ENCODE assay signal across 8 mouse cellular contexts in genomic region chr10:37139443-37140165, GRCm38 (mm10). TPM values are rescaled to one million over a fixed set of nuclear protein-coding genes. Genes with fewer than 3 reads are reported as not detected.
DNase-seq lines count a peak whose midpoint lies in the region; ATAC-seq and TF ChIP-seq lines count a peak whose summit lies in the region.

No protein-coding gene starts in this region.

- peak in 1 of 2 experiments; percentile 5 for DNase-seq in spleen, adult 2 months (ENCODE audit: low read depth in 1 of 2, low spot score in 2 of 2)
- DNase-seq in spleen, adult 12 weeks (ENCODE audit: low spot score): no peak
- peak; percentile 57 to 70 for DNase-seq in cerebellum, postnatal 14 days
- peak; percentile 26 for DNase-seq in gastrocnemius, postnatal 10 days
- peak; percentile 12 for DNase-seq in kidney, adult 11 months
- peak; percentile 57 for DNase-seq in limb, embryonic 14.5 days (ENCODE audit: low spot score)
- DNase-seq in naive thymus-derived CD4-positive, alpha-beta T cell, adult 2 months (ENCODE audit: low read depth): peak; percentile 50
- DNase-seq in thymus, postnatal 10 days (ENCODE audit: low spot score in 2 of 2): peak; percentile 20 to 44

- H3K9ac ChIP-seq in limb, embryonic 14.5 days (ENCODE audit: low read depth, low read length, severe bottlenecking): peak overlapping the region; percentile 99

- H3K36me3 ChIP-seq in spleen, adult 2 months (ENCODE audit: control insufficient read depth, insufficient read depth, low read length): peaks cover 11% of the 10 kb centered on the region
- peaks cover 19% of the 10 kb centered on the region for H3K36me3 ChIP-seq in limb, embryonic 14.5 days (ENCODE audit: control insufficient read depth, insufficient read depth, low read length)

- H3K27ac ChIP-seq in spleen, adult 2 months (ENCODE audit: insufficient read depth, low read length): peak overlapping the region; percentile 24; the same call in 1 of the 2 replicates
- peak overlapping the region; percentile 100 for H3K27ac ChIP-seq in limb, embryonic 14.5 days (replicated peaks; ENCODE audit: low read depth, low read length)

- TF ChIP-seq POLR2A in spleen, adult 2 months (IDR thresholded peaks at IDR 0.05; ENCODE audit: low read depth, low read length): no peak
- no peak for TF ChIP-seq POLR2A in limb, embryonic 14.5 days (IDR thresholded peaks at IDR 0.05; ENCODE audit: borderline replicate concordance, extremely low read depth, insufficient read depth, insufficient read length)

- no peak for TF ChIP-seq CTCF in spleen, adult 2 months (IDR thresholded peaks at IDR 0.05; ENCODE audit: extremely low read depth, insufficient read depth, insufficient read length, insufficient replicate concordance)

- H3K4me2 ChIP-seq in limb, embryonic 14.5 days (replicated peaks; ENCODE audit: low read depth, low read length, severe bottlenecking): peak overlapping the region; percentile 61

- H3K9me3 ChIP-seq in limb, embryonic 14.5 days (ENCODE audit: control insufficient read depth, low read length): no peaks in the 10 kb centered on the region

- no peaks in the 10 kb centered on the region; the same call in 1 of the 2 replicates for H3K4me1 ChIP-seq in spleen, adult 2 months (ENCODE audit: control insufficient read depth, insufficient read depth, insufficient read length)
- H3K4me1 ChIP-seq in limb, embryonic 14.5 days (ENCODE audit: control insufficient read depth, insufficient read depth, low read length): peaks cover 12% of the 10 kb centered on the region; the same call in 1 of the 2 replicates

- no peaks in the 10 kb centered on the region for H3K27me3 ChIP-seq in spleen, adult 2 months (ENCODE audit: control insufficient read depth, insufficient read depth, low read length)
- H3K27me3 ChIP-seq in limb, embryonic 14.5 days (ENCODE audit: control insufficient read depth, insufficient read depth, low read length): no peaks in the 10 kb centered on the region

- H3K4me3 ChIP-seq in spleen, adult 2 months (ENCODE audit: extremely low read depth, insufficient read depth, insufficient read length): peak overlapping the region; percentile 65
- peak overlapping the region; percentile 78 for H3K4me3 ChIP-seq in limb, embryonic 14.5 days (replicated peaks; ENCODE audit: low read length)

- WGBS in spleen, adult 2 months: under 1% methylated on average over 26 of the region's 26 CpGs
- WGBS in limb, embryonic 14.5 days: under 1% methylated on average over 26 of the region's 26 CpGs

- no peak for ATAC-seq in limb, embryonic 14.5 days (ENCODE audit: low FRiP score, low read depth)

RNA-seq across cellular contexts. Expression of gene Marcks, which starts 0.9 kb away (rescaled TPM):
- polyA plus RNA-seq in spleen, adult 2 months (2012; rRNA removed): 30.1 and 46.9 TPM in 2 replicates
- 100 to 1,000 TPM; 156 to 179 TPM for total RNA-seq in gastrocnemius, postnatal 10 days (2021)
- polyA plus RNA-seq in limb, embryonic 14.5 days (2012; rRNA removed): 202 and 239 TPM in 2 replicates
- 265 and 286 TPM in 2 replicates for polyA plus RNA-seq in limb, embryonic 14.5 days (2014; fragmentation: Nextera tagmentation; extraction: Ambion mirVana)
